Mouse (Mus musculus) telencephalon, adult 2 months (tissue): ENCODE measurements at regions not wholly inside any gene's neighbourhood (a gene's known extent, or its start where the extent isn't known, plus 50 kb on each side); places are given as distances from the start of the nearest gene placed in this dataset.

Experiments
- DNase-seq: peaks from one replicate; pipeline ENCODE4 v3.0.0-alpha.2; 2011; ENCODE audit warnings: low read depth, low spot score

DNA sequence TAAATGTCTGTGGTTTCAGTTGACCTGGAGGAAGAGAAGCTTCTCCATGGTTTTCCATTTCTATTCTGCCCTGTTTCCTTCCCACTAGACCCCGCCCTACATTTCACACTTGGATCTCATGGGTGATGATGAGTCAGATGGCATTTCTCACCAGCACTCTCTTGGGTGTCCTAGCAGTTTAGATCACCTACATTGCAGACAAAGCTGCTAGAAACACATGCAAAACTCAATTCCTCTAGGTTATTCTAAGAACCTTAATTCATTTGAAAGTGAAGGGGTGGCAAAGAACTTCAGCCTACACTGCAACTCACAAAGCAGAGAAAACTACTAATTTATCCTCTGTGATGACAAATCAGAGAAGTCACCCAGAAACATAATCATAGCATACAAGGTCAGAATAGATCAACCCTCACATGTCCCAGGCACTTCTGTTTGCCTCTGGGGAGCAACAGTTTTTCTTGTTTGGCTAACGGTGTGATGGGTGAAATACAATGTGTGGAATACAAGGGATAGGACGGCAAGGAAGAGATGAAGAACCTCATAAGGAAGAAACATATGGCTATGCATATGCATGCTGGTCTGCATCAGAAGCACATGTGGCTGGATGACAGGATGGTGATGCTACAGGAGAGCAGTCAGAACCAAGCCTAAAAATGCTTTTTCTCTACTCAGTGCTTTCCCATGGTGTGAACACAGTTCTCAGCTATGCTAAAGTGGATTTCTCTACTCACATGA is 990.7 kb upstream of the Kif18a start:
- DNase-seq: peak; percentile 86

DNA sequence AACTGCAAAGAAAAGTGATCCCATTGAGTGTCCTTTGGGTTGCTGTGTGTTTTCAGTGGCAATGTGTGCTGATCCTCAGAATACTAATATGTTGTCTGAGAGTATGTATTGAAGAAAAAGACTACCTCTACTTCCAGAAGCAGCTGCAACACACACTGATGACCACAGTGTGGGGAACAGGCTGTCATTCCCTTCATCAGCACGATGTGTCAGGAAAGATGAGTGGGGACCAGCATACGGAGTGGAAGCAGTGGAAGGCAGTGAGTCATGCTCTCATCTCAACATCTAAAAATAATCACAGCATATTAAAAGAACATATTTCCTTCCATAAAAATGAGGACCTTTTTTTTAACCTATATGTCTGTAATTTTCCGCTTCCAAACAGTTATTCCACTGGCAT is 977.8 kb upstream of the Kif18a start:
- peak; percentile 29 for DNase-seq
